Mouse (Mus musculus) common myeloid progenitor, adult 5-6 weeks (primary cell): Measurements from ENCODE around the gene Ctdspl. TPM values are rescaled to one million over a fixed set of nuclear protein-coding genes. Genes with fewer than 3 reads are reported as not detected.
A peak's percentile ranks its signal among the peaks of the same experiment; 100 is the strongest.

Experiments used
- ATAC-seq: replicated peaks from 2 replicates; pipeline ENCODE4 v1.8.0; 2016; ENCODE audit warnings: low read depth, mild to moderate bottlenecking, moderate TSS enrichment, inconsistent platforms; ENCODE audit not compliant: poor library complexity, severe bottlenecking
- total RNA-seq: library from RNA; stranded (forward); fragments of 200-1000, 187-1606 nt; gene quantifications from 2 replicates; pipeline ENCODE4 v1.2.3, GENCODE M21; 2017

The Ctdspl gene
- total RNA-seq, 1 experiment from 2014 or later, result 7.8 TPM

GRCm38 (mm10) chr9:119048182-119048903 lies 122.1 kb downstream of the Ctdspl start:
- no peak for ATAC-seq

DNA sequence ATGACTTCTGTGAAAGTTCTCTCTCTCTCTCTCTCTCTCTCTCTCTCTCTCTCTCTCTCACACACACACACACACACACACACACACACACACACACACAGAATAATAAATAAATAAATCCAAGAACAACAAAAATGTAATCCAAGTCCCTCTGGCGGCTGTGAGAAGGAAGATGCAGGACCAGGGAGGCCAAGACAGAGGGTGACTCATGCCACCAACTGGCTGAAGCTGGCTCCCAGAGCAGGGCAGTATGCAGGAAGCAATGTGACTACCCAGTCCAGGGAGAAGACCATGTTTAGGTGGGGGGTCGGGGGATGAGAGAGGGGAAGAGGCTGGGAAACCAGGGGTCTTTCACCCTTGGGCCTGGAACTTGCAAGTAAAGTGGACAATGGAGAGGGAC lies 124.9 kb downstream of the Ctdspl start:
- no peak for ATAC-seq

DNA sequence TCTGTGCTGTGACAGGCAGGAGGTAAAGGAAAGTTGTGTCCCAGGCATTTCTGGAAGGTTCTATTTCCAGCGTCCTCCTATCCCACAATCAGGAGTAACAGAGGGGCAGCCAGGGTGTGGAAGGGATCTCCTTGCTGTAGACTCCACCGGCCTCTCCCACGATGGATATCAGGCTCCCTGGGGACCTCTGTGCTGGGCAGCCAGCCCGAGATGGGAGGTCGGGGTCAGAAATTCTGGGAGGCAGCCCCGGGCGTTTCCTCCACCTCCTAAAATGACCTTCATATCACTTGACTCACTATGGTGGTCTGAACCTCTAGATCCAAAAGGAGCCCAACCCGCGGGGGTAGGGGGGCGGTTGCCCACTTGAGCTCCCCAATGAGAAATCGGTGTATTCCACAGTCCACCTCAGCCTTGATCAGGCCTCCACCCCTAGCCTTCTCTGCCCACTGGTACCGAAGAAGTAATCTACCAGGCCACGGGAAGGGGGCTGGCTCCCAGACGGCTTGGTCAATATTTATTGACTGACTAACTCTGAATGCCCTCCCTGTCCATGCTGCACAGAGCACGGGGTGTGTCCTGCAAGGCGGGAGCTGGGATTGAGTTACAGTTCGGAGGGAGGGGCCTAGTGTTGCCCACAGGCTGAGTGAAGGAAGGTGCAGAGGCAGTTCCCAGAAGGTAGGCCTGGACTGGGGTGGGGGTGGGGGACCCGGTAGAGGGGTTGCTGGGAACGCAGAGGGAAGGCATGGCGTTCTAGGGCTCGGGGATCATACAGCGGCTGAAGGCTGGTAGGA lies 126.1 kb downstream of the Ctdspl start, which contains the start of gene Vill:
Gene Vill, plus strand, starts transcription at position 625 of the 791 bp plus-strand sequence.
- ATAC-seq, result peak; percentile 43; the same call in 1 of the 2 replicates

GRCm38 (mm10) chr9:119053964-119054576 lies 127.8 kb downstream of the Ctdspl start:
- no peak for ATAC-seq

- no peak for ATAC-seq
Observed at GRCm38 (mm10) chr9:119055336-119055735, 129.1 kb downstream of the Ctdspl start.

DNA sequence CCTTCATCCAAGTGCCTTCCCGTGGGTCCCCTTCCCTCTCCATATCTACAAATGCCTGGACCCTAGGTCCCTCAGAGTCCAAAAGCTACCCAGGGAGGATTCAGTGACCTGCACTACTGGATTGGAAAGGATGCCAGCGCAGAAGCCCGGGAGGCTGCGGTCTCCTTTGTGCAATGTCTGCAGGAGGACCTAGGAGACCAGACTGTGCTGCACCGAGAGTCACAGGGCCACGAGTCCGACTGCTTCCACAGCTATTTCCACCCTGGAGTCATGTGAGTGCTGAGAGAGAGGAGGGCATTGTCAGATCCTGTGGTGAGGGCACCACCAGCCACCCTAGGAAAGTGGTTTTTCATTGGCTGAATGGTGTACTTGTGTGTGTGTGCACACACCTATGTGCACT lies 132.0 kb downstream of the Ctdspl start:
- ATAC-seq, result no peak

- ATAC-seq, result no peak
Observed at GRCm38 (mm10) chr9:119060701-119061100, 134.4 kb downstream of the Ctdspl start.

DNA sequence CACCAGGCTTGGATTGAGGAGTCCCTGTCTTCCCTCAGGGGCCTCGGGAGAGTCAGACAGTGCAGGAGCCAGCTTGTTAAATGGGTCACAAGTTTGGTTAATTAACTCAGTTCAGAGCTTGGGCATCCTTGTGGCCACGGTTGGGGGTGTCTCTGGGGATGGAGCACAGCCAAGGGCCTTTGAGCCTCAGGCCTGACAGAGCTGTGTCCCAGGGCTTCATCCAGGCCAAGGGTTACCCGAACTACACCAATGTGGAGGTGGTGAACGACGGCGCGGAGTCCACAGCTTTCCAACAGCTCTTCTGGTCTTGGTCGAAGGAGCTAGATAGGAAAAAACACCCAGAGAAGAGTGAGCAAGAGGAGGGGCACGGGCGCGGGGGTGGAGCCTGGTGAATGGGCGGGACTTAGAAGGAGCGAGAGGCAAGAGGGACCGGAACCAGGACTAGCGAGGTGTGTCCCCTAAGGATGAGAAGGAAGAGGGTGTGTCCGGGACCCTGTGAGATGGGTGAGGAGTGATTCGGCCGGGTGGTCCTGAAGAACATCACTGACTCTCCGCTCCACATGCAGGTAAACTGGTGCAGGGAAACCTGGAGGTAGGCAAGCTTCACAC lies 136.9 kb downstream of the Ctdspl start:
- ATAC-seq, result peak; percentile 60

GRCm38 (mm10) chr9:119064296-119064695 lies 138.0 kb downstream of the Ctdspl start:
- ATAC-seq, result peak; percentile 52; the same call in 1 of the 2 replicates

GRCm38 (mm10) chr9:119067601-119068000 lies 141.3 kb downstream of the Ctdspl start:
- ATAC-seq, result peak; percentile 71

DNA sequence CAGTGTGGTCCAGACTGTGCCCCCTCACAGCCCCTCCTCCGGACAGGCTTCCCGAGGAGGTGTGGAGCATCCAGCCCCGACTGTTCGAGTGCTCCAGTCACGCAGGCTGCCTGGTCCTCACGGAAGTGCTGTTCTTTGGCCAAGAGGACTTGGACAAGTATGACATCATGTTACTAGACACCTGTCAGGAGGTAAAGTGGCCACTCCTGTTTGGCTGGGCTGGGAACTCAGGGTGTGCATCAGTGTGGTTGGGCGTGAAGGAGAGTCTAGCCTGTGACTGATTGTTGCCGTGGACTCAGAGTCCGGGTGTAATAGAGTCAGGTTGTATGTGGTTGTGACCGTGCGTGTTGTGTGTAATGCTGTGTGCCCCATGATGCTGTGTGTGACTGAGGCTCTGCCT lies 142.0 kb downstream of the Ctdspl start:
- ATAC-seq, result no peak

DNA sequence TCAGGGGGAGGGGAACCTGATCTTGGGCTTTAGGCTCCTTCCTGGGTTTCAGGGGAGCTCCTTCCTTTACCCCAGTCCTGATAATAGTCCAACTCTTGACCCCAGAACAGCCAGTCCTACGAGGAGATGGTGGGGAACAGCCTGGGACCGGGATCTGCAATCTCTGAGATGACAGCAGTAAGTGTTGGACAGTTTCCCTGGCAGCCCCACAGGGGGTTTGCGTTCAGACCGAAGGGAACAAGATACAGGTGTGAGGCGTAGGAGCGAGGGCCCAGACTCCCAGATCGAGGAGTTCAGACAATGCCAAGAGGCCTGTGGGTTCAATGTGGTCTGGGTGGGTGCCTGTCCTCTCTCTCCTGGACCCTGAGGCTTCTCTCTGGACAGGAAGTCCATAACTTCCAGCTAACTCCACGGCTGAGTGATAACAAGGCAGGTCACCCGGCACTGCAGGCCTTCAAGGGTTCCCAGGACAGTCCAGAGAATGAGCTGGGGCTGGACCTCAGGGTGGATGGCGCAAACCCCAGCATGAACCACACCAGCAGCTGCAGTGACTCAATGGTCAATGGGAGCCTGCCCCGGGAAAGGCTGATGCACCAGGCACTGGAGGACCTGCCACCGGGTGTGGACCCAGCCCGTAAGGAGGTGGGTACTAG lies 144.0 kb downstream of the Ctdspl start:
- no peak for ATAC-seq

DNA sequence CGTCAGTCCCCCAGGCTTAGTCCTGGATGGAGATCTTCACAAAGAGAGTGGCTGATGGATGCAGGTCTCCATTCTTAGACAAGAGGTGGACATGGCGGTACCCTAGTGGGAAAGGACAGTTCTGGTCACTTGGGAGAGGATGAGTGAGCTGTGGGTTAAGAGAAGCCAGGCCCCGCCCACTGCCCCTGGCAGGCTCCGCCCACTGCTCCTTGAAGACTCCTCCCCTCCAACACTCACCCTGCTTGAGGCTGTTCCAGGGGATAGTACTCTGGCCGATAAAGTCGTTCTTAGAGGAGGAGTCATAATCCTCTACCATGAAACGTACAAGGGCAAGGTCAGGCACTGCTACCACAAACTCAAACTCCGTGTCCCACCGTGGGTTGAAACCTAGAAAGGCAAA lies 145.5 kb downstream of the Ctdspl start:
- no peak for ATAC-seq

GRCm38 (mm10) chr9:119073184-119073895 lies 147.1 kb downstream of the Ctdspl start:
- ATAC-seq, result no peak

- 0 out of 2 replicates have a peak, but pooled peaks have one; percentile 12 for ATAC-seq
Observed at GRCm38 (mm10) chr9:119075685-119076084, 149.4 kb downstream of the Ctdspl start.

- ATAC-seq, result no peak
Observed at GRCm38 (mm10) chr9:119080040-119080675, 153.9 kb downstream of the Ctdspl start.

GRCm38 (mm10) chr9:119082039-119082438 lies 155.8 kb downstream of the Ctdspl start:
- no peak for ATAC-seq

DNA sequence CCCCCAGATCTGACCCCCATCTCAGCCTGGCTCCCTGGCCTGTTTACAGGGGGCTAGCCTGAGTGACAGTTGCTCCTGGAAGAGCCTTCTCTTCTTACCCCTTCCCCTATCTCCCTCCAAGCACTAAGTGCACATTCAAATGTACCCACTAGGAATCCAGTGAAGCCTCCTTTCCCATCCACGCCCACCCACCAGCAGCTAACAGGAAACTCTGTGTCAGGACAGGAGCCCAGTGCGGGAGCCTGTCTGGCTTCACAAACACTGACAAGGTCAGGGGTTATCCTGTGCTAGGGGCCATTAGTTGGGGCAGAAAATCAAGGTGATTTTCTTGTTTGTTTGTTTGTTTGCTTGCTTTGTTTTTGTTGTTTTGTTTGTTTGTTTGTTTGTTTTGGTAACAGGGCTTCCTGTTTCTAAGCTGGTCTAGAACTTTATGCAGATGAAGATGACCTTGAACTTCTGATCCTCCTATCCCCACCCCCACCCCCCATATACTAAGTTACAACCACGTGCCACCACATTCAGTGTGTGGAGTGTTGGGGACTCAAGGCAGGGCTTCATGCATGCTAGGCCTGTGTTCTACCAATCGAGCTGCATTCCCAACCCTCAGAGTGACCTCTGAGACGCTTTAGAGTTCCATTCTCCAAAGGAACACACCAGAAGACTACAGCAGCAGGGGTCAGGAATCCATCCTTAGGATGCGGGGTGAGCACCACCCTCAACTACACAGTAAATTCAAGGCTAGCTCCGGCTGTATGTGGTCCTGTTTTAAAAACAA lies 156.6 kb downstream of the Ctdspl start:
- no peak for ATAC-seq
